Mouse (Mus musculus): ENCODE results near the gene Nfyc. TPM values are rescaled to one million over a fixed set of nuclear protein-coding genes. Genes with fewer than 3 reads are reported as not detected.

Gene Nfyc
- polyA plus RNA-seq, 1 experiment = not detected

GRCm38 (mm10) chr4:120859865-120860264, 28.5 kb upstream of the Nfyc start:
- 69% methylated on average over 7 of the region's 7 CpGs for WGBS
- peaks cover 27% of the 10 kb centered on the region for H3K4me1 ChIP-seq (ENCODE audit: control insufficient read depth, insufficient read depth, low read length)
- H3K4me3 ChIP-seq (ENCODE audit: insufficient read depth, low read depth, low read length) = no peak overlapping the region
- no peak for TF ChIP-seq CTCF (IDR thresholded peaks at IDR 0.05; ENCODE audit: insufficient read depth, low read depth, low read length)
- no peak for TF ChIP-seq POLR2A (IDR thresholded peaks at IDR 0.05; ENCODE audit: insufficient read depth, low read depth, low read length)
- H3K27ac ChIP-seq (ENCODE audit: insufficient read depth, low read depth, low read length) = no peak overlapping the region

GRCm38 (mm10) chr4:120856376-120856775, 25.0 kb upstream of the Nfyc start:
- Histone ChIP-seq H3K27ac (ENCODE audit: insufficient read depth, low read depth, low read length) (no peak overlapping the region), H3K4me1 (ENCODE audit: control insufficient read depth, insufficient read depth, low read length) (peaks cover 24% of the 10 kb centered on the region), H3K4me3 (ENCODE audit: insufficient read depth, low read depth, low read length) (peak overlapping the region; percentile 33)
- TF ChIP-seq POLR2A (IDR thresholded peaks at IDR 0.05; ENCODE audit: insufficient read depth, low read depth, low read length) = no peak
- TF ChIP-seq CTCF (IDR thresholded peaks at IDR 0.05; ENCODE audit: insufficient read depth, low read depth, low read length) = no peak
- 36% methylated on average over 5 of the region's 5 CpGs for WGBS

GRCm38 (mm10) chr4:120855360-120856060, 24.1 kb upstream of the Nfyc start:
- Histone ChIP-seq H3K27ac (ENCODE audit: insufficient read depth, low read depth, low read length) (0 out of 2 replicates have a peak overlapping the region, but pooled peaks have one; percentile 16), H3K4me1 (ENCODE audit: control insufficient read depth, insufficient read depth, low read length) (peaks cover 25% of the 10 kb centered on the region), H3K4me3 (ENCODE audit: insufficient read depth, low read depth, low read length) (peak overlapping the region; percentile 90)
- TF ChIP-seq POLR2A (IDR thresholded peaks at IDR 0.05; ENCODE audit: insufficient read depth, low read depth, low read length) (no peak), CTCF (IDR thresholded peaks at IDR 0.05; ENCODE audit: insufficient read depth, low read depth, low read length) (no peak)
- WGBS = 27% methylated on average over 7 of the region's 7 CpGs

- WGBS = 1% methylated on average over 66 of the region's 68 CpGs
- Histone ChIP-seq H3K4me3 (ENCODE audit: insufficient read depth, low read depth, low read length) (peak within 1 kb of the TSS; percentile 90), H3K4me1 (ENCODE audit: control insufficient read depth, insufficient read depth, low read length) (peaks cover 22% of the 10 kb centered on the region), H3K27ac (ENCODE audit: insufficient read depth, low read depth, low read length) (0 out of 2 replicates have a peak within 1 kb of the TSS, but pooled peaks have one; percentile 16)
- TF ChIP-seq POLR2A (IDR thresholded peaks at IDR 0.05; ENCODE audit: insufficient read depth, low read depth, low read length) (0 out of 2 replicates have a peak, but pooled peaks have one; percentile 41), CTCF (IDR thresholded peaks at IDR 0.05; ENCODE audit: insufficient read depth, low read depth, low read length) (no peak)
These were observed 23.4 kb upstream of the Nfyc start, which contains the start of gene Rims3 for GRCm38 (mm10) chr4:120854588-120855319. Gene Rims3 (plus strand): TSS chr4:120854816.

DNA sequence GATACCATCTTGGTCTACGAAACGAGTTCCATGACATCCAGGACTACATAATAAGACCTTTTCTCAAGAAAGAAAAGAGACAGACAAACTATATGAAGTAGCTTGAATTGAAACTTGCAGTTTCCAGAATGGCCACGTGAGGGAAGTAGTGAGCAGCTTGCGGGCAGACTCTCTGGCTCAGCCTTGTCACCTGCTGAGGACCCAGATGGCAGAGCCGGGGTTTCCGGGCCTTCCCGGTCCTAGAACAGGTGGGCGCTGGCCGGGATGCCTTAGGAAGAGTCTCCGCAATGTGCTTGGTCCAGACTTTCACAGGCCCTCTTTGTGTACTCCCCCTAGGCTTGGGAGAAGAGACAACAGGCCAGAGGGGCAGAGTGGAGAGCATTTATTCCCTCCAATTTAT, 19.6 kb upstream of the Nfyc start:
- no peak overlapping the region for H3K27ac ChIP-seq (ENCODE audit: insufficient read depth, low read depth, low read length)
- H3K4me3 ChIP-seq (ENCODE audit: insufficient read depth, low read depth, low read length) = no peak overlapping the region
- WGBS = under 1% methylated on average over 10 of the region's 10 CpGs
- peaks cover 16% of the 10 kb centered on the region for H3K4me1 ChIP-seq (ENCODE audit: control insufficient read depth, insufficient read depth, low read length)
- TF ChIP-seq POLR2A (IDR thresholded peaks at IDR 0.05; ENCODE audit: insufficient read depth, low read depth, low read length) (no peak), CTCF (IDR thresholded peaks at IDR 0.05; ENCODE audit: insufficient read depth, low read depth, low read length) (peak; percentile 79)

- TF ChIP-seq POLR2A (IDR thresholded peaks at IDR 0.05; ENCODE audit: insufficient read depth, low read depth, low read length) = no peak
- no peak for TF ChIP-seq CTCF (IDR thresholded peaks at IDR 0.05; ENCODE audit: insufficient read depth, low read depth, low read length)
- Histone ChIP-seq H3K4me1 (ENCODE audit: control insufficient read depth, insufficient read depth, low read length) (peaks cover 9% of the 10 kb centered on the region), H3K4me3 (ENCODE audit: insufficient read depth, low read depth, low read length) (no peak overlapping the region), H3K27ac (ENCODE audit: insufficient read depth, low read depth, low read length) (no peak overlapping the region)
- 41% methylated on average over 11 of the region's 11 CpGs for WGBS
These were observed 18.1 kb upstream of the Nfyc start for GRCm38 (mm10) chr4:120849451-120849850.

DNA sequence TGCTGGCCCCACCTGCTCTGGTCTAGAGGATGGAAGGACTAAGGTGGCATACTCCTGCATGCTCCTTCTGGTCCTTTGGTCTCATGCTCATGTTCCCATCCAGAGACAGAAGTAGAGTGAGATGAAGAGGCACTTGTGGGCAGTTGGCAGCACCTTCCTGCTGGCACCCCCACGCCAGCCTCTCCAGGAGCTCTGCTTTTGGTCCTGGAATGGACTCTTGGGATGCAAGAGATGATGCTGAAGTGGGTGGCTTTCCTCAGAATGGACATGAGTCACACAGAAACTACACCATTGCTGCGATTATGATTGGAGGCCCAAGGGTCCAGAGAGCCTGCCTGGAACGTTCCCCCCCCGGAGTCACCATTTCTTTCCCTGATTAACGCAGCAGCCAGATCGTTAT, 17.5 kb upstream of the Nfyc start:
- peaks cover 9% of the 10 kb centered on the region for H3K4me1 ChIP-seq (ENCODE audit: control insufficient read depth, insufficient read depth, low read length)
- WGBS = 76% methylated on average over 6 of the region's 6 CpGs
- H3K27ac ChIP-seq (ENCODE audit: insufficient read depth, low read depth, low read length) = no peak overlapping the region
- no peak overlapping the region for H3K4me3 ChIP-seq (ENCODE audit: insufficient read depth, low read depth, low read length)
- TF ChIP-seq CTCF (IDR thresholded peaks at IDR 0.05; ENCODE audit: insufficient read depth, low read depth, low read length) = no peak
- TF ChIP-seq POLR2A (IDR thresholded peaks at IDR 0.05; ENCODE audit: insufficient read depth, low read depth, low read length) = no peak

DNA sequence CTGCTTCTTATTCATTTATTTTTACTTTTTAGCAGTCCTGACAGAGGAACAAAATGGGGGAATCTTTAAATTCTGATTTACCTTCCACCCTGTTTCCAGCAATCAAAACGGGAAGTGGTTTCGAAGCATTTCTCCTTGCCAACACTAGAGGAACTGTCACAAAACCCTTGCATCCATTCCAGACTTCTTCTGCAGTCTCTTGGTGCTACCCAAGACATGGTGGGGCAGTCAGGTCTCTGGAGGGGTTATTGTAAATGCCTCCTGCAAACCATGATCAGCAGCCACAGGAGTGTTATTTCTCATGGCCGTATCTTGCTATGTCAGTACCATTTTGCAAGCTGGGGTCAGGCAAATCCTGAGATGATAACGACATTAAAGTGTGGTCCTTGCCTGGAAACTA, 13.7 kb upstream of the Nfyc start:
- Histone ChIP-seq H3K4me3 (ENCODE audit: insufficient read depth, low read depth, low read length) (no peak overlapping the region), H3K27ac (ENCODE audit: insufficient read depth, low read depth, low read length) (no peak overlapping the region), H3K4me1 (ENCODE audit: control insufficient read depth, insufficient read depth, low read length) (peaks cover 8% of the 10 kb centered on the region)
- TF ChIP-seq POLR2A (IDR thresholded peaks at IDR 0.05; ENCODE audit: insufficient read depth, low read depth, low read length) (no peak), CTCF (IDR thresholded peaks at IDR 0.05; ENCODE audit: insufficient read depth, low read depth, low read length) (no peak)
- WGBS = 80% methylated on average over 4 of the region's 4 CpGs

All from olfactory bulb, adult 2 months (tissue).